Mouse (Mus musculus) testis, adult 2 months (tissue): ENCODE data around the gene Kalrn. TPM values are rescaled to one million over a fixed set of nuclear protein-coding genes. Genes with fewer than 3 reads are reported as not detected.

Experiments
- H3K27ac ChIP-seq: fragments of 200-500 bp; 2 replicates; pipeline ENCODE4 v1.5.1; 2012; ENCODE audit warnings: low read depth, low read length; ENCODE audit not compliant: control insufficient read depth, insufficient read depth
- H3K27me3 ChIP-seq: fragments of 200-500 bp; 2 replicates; pipeline ENCODE4 v1.6.1; 2012; ENCODE audit warnings: mild to moderate bottlenecking, low read length, moderate library complexity; ENCODE audit not compliant: control insufficient read depth, insufficient read depth
- H3K36me3 ChIP-seq: fragments of 200-500 bp; 2 replicates; pipeline ENCODE4 v1.6.1; 2012; ENCODE audit warnings: mild to moderate bottlenecking, low read length; ENCODE audit not compliant: control insufficient read depth, insufficient read depth
- H3K4me1 ChIP-seq: fragments of 200-500 bp; 2 replicates; pipeline ENCODE4 v1.6.1; 2012; ENCODE audit warnings: low read length; ENCODE audit not compliant: control insufficient read depth, insufficient read depth
- H3K4me3 ChIP-seq: fragments of 200-500 bp; 2 replicates; pipeline ENCODE4 v1.5.1; 2012; ENCODE audit warnings: low read depth, mild to moderate bottlenecking, low read length, moderate library complexity, mixed read lengths; ENCODE audit not compliant: control insufficient read depth
- CTCF ChIP-seq: fragments of 200-500 bp; IDR thresholded peaks from 2 replicates; pipeline ENCODE4 v1.5.1; 2012; ENCODE audit warnings: low read depth, mild to moderate bottlenecking, inconsistent platforms, low read length, moderate library complexity; ENCODE audit not compliant: control insufficient read depth, insufficient read depth, insufficient replicate concordance
- POLR2A ChIP-seq: fragments of 200-500 bp; IDR thresholded peaks from 2 replicates; pipeline ENCODE4 v1.6.1; 2012; ENCODE audit warnings: low read depth, mild to moderate bottlenecking, inconsistent platforms, low read length, moderate library complexity; ENCODE audit not compliant: control insufficient read depth
- polyA plus RNA-seq: library from polyadenylated mRNA; depleted of rRNA; stranded (reverse); fragments of >200 nt; gene quantifications from 2 replicates; pipeline ENCODE4 v1.2.3, GENCODE M21; 2012

Gene Kalrn
- polyA plus RNA-seq, 1 experiment: 5.7 TPM

DNA sequence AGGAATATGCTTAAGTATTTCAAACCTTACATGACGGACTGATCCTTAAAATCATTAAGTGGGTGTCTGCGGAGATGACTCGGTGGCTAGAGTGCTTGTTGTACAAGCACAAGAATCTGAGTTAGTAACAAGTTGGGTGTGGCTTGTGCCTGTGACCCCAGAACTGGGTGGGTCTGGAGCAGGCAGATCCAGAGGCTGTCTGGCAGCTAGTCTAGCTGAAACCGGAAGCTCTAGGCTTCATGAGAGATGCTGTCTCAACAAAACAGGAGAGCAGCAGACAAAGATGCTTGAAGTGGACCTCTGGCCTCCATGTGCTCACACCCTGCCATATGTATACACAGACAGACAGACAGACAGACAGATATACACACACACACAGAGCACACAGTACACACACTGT, 582.6 kb downstream of the Kalrn start:
- Histone ChIP-seq H3K27ac (no peak overlapping the region), H3K27me3 (no peaks in the 10 kb centered on the region), H3K36me3 (no peaks in the 10 kb centered on the region), H3K4me1 (no peaks in the 10 kb centered on the region; the same call in 1 of the 2 replicates), H3K4me3 (no peak overlapping the region)
- no peak for TF ChIP-seq POLR2A
- TF ChIP-seq CTCF: no peak

- H3K36me3 ChIP-seq: no peaks in the 10 kb centered on the region
- H3K27ac ChIP-seq: no peak overlapping the region
Measured at GRCm38 (mm10) chr16:33989106-33989505, 584.2 kb downstream of the Kalrn start.

DNA sequence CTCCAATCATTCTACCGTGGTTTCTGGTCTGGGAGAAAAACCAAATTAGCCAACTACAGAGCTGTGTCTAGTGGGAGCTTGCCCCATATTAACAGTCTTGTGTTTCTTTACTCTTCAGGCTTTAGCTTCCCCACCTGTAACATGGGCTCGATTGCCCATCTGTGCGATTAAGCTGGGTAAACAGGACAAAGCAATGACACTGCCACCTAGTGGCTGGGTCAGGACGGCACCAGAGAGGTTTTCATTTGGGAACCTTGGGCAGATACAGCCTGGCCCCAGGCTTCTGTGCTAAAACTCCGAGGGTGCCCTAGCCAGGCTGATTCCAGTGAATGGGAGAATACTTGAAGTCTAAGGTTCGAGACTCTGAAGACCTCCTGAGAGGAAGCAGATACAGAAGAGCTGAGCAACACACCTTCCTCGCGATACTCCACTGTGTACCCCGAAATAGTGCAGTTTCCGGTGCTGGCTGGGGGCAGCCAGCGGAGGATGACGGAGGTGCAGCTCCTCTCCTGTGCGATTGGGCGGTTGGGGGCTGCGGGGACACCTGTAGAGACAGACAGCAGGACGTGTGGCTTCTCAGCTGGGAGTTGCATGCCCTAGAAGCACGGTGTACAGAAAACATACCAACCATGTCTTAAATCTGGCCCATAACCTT, 584.8 kb downstream of the Kalrn start:
- Histone ChIP-seq H3K27me3 (no peaks in the 10 kb centered on the region), H3K36me3 (no peaks in the 10 kb centered on the region)

More at GRCm38 (mm10) chr16:33989106-33989505, 584.2 kb downstream of the Kalrn start:
- H3K4me3 ChIP-seq: no peak overlapping the region
- H3K27me3 ChIP-seq: no peaks in the 10 kb centered on the region
- no peaks in the 10 kb centered on the region for H3K4me1 ChIP-seq
- TF ChIP-seq POLR2A (no peak), CTCF (no peak)

GRCm38 (mm10) chr16:33986993-33987392, 586.3 kb downstream of the Kalrn start:
- TF ChIP-seq CTCF: no peak
- no peak for TF ChIP-seq POLR2A
- Histone ChIP-seq H3K36me3 (no peaks in the 10 kb centered on the region), H3K27ac (no peak overlapping the region), H3K27me3 (no peaks in the 10 kb centered on the region), H3K4me3 (no peak overlapping the region), H3K4me1 (no peaks in the 10 kb centered on the region)

More for the DNA sequence above, 584.8 kb downstream of the Kalrn start:
- no peak for TF ChIP-seq POLR2A
- TF ChIP-seq CTCF: peak; percentile 78
- Histone ChIP-seq H3K4me3 (no peak overlapping the region), H3K4me1 (no peaks in the 10 kb centered on the region), H3K27ac (no peak overlapping the region)

GRCm38 (mm10) chr16:33985372-33985771, 588.0 kb downstream of the Kalrn start:
- Histone ChIP-seq H3K27me3 (no peaks in the 10 kb centered on the region), H3K36me3 (no peaks in the 10 kb centered on the region), H3K4me3 (no peak overlapping the region), H3K27ac (no peak overlapping the region), H3K4me1 (no peaks in the 10 kb centered on the region)
- TF ChIP-seq POLR2A (no peak), CTCF (no peak)

- no peaks in the 10 kb centered on the region for H3K27me3 ChIP-seq
Measured at GRCm38 (mm10) chr16:33983712-33984111, 589.6 kb downstream of the Kalrn start.

DNA sequence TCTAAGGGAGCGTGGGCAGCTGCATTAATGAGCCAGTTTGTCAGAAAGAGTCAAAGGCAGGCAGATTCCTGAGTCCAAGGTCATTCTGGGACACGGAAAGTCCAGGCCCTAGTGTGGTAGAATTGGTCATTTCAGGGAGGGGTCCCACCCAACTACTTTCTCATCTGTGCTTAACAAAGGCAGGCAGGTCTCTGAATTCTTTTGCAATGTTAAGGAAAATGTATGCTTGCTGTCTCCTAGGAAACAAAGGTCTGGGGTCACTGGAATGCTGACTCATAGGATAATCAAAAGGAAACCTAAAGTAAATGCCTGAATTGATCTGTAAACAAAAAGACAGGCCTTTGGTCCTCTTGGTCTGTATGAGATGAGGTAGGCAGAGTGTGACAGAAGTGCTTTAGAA, 593.5 kb downstream of the Kalrn start:
- Histone ChIP-seq H3K27me3 (no peaks in the 10 kb centered on the region), H3K27ac (no peak overlapping the region), H3K36me3 (no peaks in the 10 kb centered on the region), H3K4me1 (no peaks in the 10 kb centered on the region), H3K4me3 (no peak overlapping the region)
- no peak for TF ChIP-seq CTCF
- no peak for TF ChIP-seq POLR2A

More at GRCm38 (mm10) chr16:33983712-33984111, 589.6 kb downstream of the Kalrn start:
- Histone ChIP-seq H3K27ac (no peak overlapping the region), H3K36me3 (no peaks in the 10 kb centered on the region), H3K4me1 (no peaks in the 10 kb centered on the region), H3K4me3 (no peak overlapping the region)
- TF ChIP-seq POLR2A: no peak
- TF ChIP-seq CTCF: no peak
